8 mouse cellular contexts compared by ENCODE assay signal in the genomic region with DNA sequence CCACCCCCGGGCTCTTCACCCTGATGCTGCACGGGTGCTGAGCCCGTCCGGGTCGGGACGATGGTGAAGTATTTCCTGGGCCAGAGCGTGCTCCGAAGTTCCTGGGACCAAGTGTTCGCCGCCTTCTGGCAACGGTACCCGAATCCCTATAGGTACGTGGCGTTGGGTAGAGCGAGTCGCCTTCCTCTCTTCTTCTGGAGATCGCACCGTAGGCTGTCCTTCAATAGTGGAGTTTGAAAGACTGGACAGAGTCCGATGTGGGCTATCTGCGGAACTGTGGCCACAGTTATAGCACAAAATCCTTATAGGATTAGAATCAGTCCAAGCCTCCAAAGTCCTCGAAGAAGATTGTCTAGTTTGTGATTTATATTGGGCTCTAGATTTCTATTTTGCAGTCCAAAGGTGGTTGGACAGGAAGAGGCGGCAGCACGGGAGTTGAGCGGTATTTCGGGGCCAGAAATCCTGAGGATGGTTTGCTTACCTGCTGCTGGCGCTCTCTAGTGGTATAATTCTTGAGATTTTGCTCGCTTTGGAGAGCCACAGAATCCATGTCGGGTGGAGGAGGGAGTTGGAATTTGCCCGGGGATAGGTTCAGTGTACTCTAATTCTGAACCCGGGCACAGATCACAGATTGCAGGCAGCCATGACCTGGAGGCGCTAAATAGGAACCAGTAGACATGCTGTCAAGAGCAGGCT. TPM values are rescaled to one million over a fixed set of nuclear protein-coding genes. Genes with fewer than 3 reads are reported as not detected.
DNase-seq lines count a peak whose midpoint lies in the region; ATAC-seq lines count a peak whose summit lies in the region.

No protein-coding gene starts in this region.

- peak; percentile 43 for DNase-seq in urinary bladder, postnatal 14 days (ENCODE audit: low spot score)
- DNase-seq in urinary bladder, postnatal 4 days (ENCODE audit: low spot score in 2 of 2), result no peak
- DNase-seq in cerebellum, postnatal 10 days, result peak; percentile 67 to 74
- no peak for DNase-seq in heart, embryonic 10.5 days (ENCODE audit: low spot score)
- DNase-seq in lung, postnatal 36 days, result peak; percentile 64
- peak; percentile 26 to 50 for DNase-seq in spleen, postnatal 10 days (ENCODE audit: low spot score in 2 of 2)
- no peak for DNase-seq in ovary, postnatal 36 days (ENCODE audit: low spot score)

- no peaks in the 10 kb centered on the region for H3K27me3 ChIP-seq in heart, embryonic 10.5 days (ENCODE audit: insufficient read depth, poor library complexity, severe bottlenecking)
- no peaks in the 10 kb centered on the region for H3K27me3 ChIP-seq in kidney, embryonic 16.5 days (ENCODE audit: insufficient read depth, low read length)

- peak overlapping the region; percentile 96 for H3K27ac ChIP-seq in heart, embryonic 10.5 days
- H3K27ac ChIP-seq in kidney, embryonic 16.5 days (ENCODE audit: low read length), result peak overlapping the region; percentile 86

- no peak; the same call in 1 of the 2 replicates for ATAC-seq in kidney, embryonic 16.5 days (ENCODE audit: low FRiP score, low TSS enrichment)

- H3K4me3 ChIP-seq in heart, embryonic 10.5 days, result peak overlapping the region; percentile 88
- H3K4me3 ChIP-seq in kidney, embryonic 16.5 days (ENCODE audit: low read length), result peak overlapping the region; percentile 85

- H3K36me3 ChIP-seq in heart, embryonic 10.5 days, result peaks cover 66% of the 10 kb centered on the region
- H3K36me3 ChIP-seq in kidney, embryonic 16.5 days (ENCODE audit: insufficient read depth, low read length), result peaks cover 49% of the 10 kb centered on the region

- peak overlapping the region; percentile 89 for H3K9ac ChIP-seq in kidney, embryonic 16.5 days (replicated peaks; ENCODE audit: low read length)

- peak overlapping the region; percentile 80 for H3K4me2 ChIP-seq in kidney, embryonic 16.5 days (replicated peaks; ENCODE audit: low read depth, low read length)

- no peaks in the 10 kb centered on the region for H3K9me3 ChIP-seq in heart, embryonic 10.5 days
- H3K9me3 ChIP-seq in kidney, embryonic 16.5 days (ENCODE audit: low read length), result no peaks in the 10 kb centered on the region

- H3K4me1 ChIP-seq in heart, embryonic 10.5 days, result peaks cover 39% of the 10 kb centered on the region
- peaks cover 35% of the 10 kb centered on the region for H3K4me1 ChIP-seq in kidney, embryonic 16.5 days (ENCODE audit: insufficient read depth, low read length)

- whole genome bisulfite sequencing in heart, embryonic 10.5 days, result 1% methylated on average over 31 of the region's 31 CpGs
- WGBS in kidney, embryonic 16.5 days, result 1% methylated on average over 31 of the region's 31 CpGs

RNA-seq across cellular contexts. Expression of a gene that starts 0.5 kb away (rescaled TPM):
- polyA plus RNA-seq in heart, embryonic 10.5 days (2016; fragmentation: Nextera tagmentation; extraction: Ambion mirVana), result 57.4 and 76.2 TPM in 2 replicates
- polyA plus RNA-seq in kidney, embryonic 16.5 days (2015; fragmentation: Nextera tagmentation; extraction: Ambion mirVana), result 91.5 and 95.5 TPM in 2 replicates

RNA-seq across cellular contexts. Expression of a gene that starts 2.0 kb away (rescaled TPM):
- polyA plus RNA-seq in heart, embryonic 10.5 days (2016; fragmentation: Nextera tagmentation; extraction: Ambion mirVana), result 478 and 538 TPM in 2 replicates
- polyA plus RNA-seq in kidney, embryonic 16.5 days (2015; fragmentation: Nextera tagmentation; extraction: Ambion mirVana), result 511 and 518 TPM in 2 replicates

RNA-seq across cellular contexts. Expression of a gene that starts 7.3 kb away (rescaled TPM):
- 14.3 and 15.0 TPM in 2 replicates for polyA plus RNA-seq in heart, embryonic 10.5 days (2016; fragmentation: Nextera tagmentation; extraction: Ambion mirVana)
- polyA plus RNA-seq in kidney, embryonic 16.5 days (2015; fragmentation: Nextera tagmentation; extraction: Ambion mirVana), result 33.5 and 37.6 TPM in 2 replicates

RNA-seq across cellular contexts. Expression of a gene that starts 40.3 kb away (rescaled TPM):
- polyA plus RNA-seq in heart, embryonic 10.5 days (2016; fragmentation: Nextera tagmentation; extraction: Ambion mirVana), result 114 and 117 TPM in 2 replicates
- 127 and 131 TPM in 2 replicates for polyA plus RNA-seq in kidney, embryonic 16.5 days (2015; fragmentation: Nextera tagmentation; extraction: Ambion mirVana)

RNA-seq across cellular contexts. Expression of a gene that starts 47.3 kb away (rescaled TPM):
- polyA plus RNA-seq in heart, embryonic 10.5 days (2016; fragmentation: Nextera tagmentation; extraction: Ambion mirVana), result 0.18 and 0.68 TPM in 2 replicates
- polyA plus RNA-seq in kidney, embryonic 16.5 days (2015; fragmentation: Nextera tagmentation; extraction: Ambion mirVana), result 1.1 and 1.3 TPM in 2 replicates

Comparison
In these comparisons a context has a peak if more than half of its experiments do, and no peak if none do; other contexts are left out.
1. DNase-seq: peak in urinary bladder, postnatal 14 days (single experiment), cerebellum, postnatal 10 days (2 of 2), lung, postnatal 36 days (single experiment) and spleen, postnatal 10 days (2 of 2); none in urinary bladder, postnatal 4 days (0 of 2), heart, embryonic 10.5 days (single experiment) and ovary, postnatal 36 days (single experiment).